Comparison of ENCODE assay signal across 8 mouse cellular contexts in genomic region chr16:57593422-57594157, GRCm38 (mm10). TPM values are rescaled to one million over a fixed set of nuclear protein-coding genes. Genes with fewer than 3 reads are reported as not detected.
DNase-seq lines count a peak whose midpoint lies in the region; ATAC-seq and TF ChIP-seq lines count a peak whose summit lies in the region.

No protein-coding gene starts in this region.

- DNase-seq in liver, embryonic 14.5 days (ENCODE audit: low read depth in 3 of 3, low spot score in 3 of 3), result peak; percentile 20 to 37 (median 26)
- DNase-seq in liver, result no peak
- DNase-seq in MN1 (ENCODE audit: low spot score), result peak; percentile 71
- peak; percentile 33 to 57 for DNase-seq in cerebellum, postnatal 14 days
- DNase-seq in lung, embryonic 14.5 days, result peak; percentile 91
- DNase-seq in right cerebral cortex, postnatal 25 days, result peak; percentile 4
- DNase-seq in ovary, postnatal 10 days (ENCODE audit: low spot score), result no peak

- no peaks in the 10 kb centered on the region for H3K9me3 ChIP-seq in liver, embryonic 14.5 days (ENCODE audit: control insufficient read depth, low read length)
- H3K9me3 ChIP-seq in hindbrain, embryonic 16.5 days (ENCODE audit: control insufficient read depth, low read length), result no peaks in the 10 kb centered on the region
- no peaks in the 10 kb centered on the region for H3K9me3 ChIP-seq in lung, embryonic 14.5 days (ENCODE audit: low read depth, low read length)

- no peak overlapping the region for H3K4me2 ChIP-seq in liver, embryonic 14.5 days (ENCODE audit: low read depth)
- no peak overlapping the region for H3K4me2 ChIP-seq in hindbrain, embryonic 16.5 days (ENCODE audit: low read length)
- H3K4me2 ChIP-seq in lung, embryonic 14.5 days, result no peak overlapping the region

- TF ChIP-seq CTCF in liver, embryonic 14.5 days (IDR thresholded peaks at IDR 0.05; ENCODE audit: low read depth), result peak; percentile 68
- TF ChIP-seq CTCF in lung, embryonic 14.5 days (IDR thresholded peaks at IDR 0.05; ENCODE audit: low read depth), result peak; percentile 81

- H3K27ac ChIP-seq in liver, embryonic 14.5 days, result no peak overlapping the region
- no peak overlapping the region for H3K27ac ChIP-seq in hindbrain, embryonic 16.5 days (ENCODE audit: low read depth, low read length)
- H3K27ac ChIP-seq in lung, embryonic 14.5 days (ENCODE audit: low read depth), result no peak overlapping the region

- TF ChIP-seq EP300 in liver, embryonic 14.5 days (IDR thresholded peaks at IDR 0.05; ENCODE audit: low read depth), result no peak

- no peak overlapping the region for H3K9ac ChIP-seq in liver, embryonic 14.5 days (replicated peaks)
- no peak overlapping the region for H3K9ac ChIP-seq in hindbrain, embryonic 16.5 days (ENCODE audit: low read depth, low read length)
- H3K9ac ChIP-seq in lung, embryonic 14.5 days, result no peak overlapping the region

- 36% methylated on average over 7 of the region's 7 CpGs for WGBS in liver, embryonic 14.5 days (ENCODE audit: insufficient replicate concordance)
- WGBS in hindbrain, embryonic 16.5 days, result 42% methylated on average over 7 of the region's 7 CpGs
- WGBS in lung, embryonic 14.5 days, result 38% methylated on average over 7 of the region's 7 CpGs

- H3K36me3 ChIP-seq in liver, embryonic 14.5 days (replicated peaks; ENCODE audit: control insufficient read depth, insufficient read depth, low read depth), result no peaks in the 10 kb centered on the region
- no peaks in the 10 kb centered on the region for H3K36me3 ChIP-seq in hindbrain, embryonic 16.5 days (ENCODE audit: control insufficient read depth, insufficient read depth, low read length)
- H3K36me3 ChIP-seq in lung, embryonic 14.5 days (ENCODE audit: insufficient read depth), result no peaks in the 10 kb centered on the region

- no peak overlapping the region for H3K4me3 ChIP-seq in liver, embryonic 14.5 days (ENCODE audit: insufficient read depth in 1 of 2, low read depth in 2 of 2, low read length in 2 of 2)
- H3K4me3 ChIP-seq in hindbrain, embryonic 16.5 days (ENCODE audit: low read length), result no peak overlapping the region
- H3K4me3 ChIP-seq in lung, embryonic 14.5 days (ENCODE audit: low read depth, low read length), result no peak overlapping the region

- no peaks in the 10 kb centered on the region for H3K4me1 ChIP-seq in liver, embryonic 14.5 days (replicated peaks; ENCODE audit: control insufficient read depth in 2 of 2, insufficient read depth in 2 of 2, low read length in 1 of 2)
- H3K4me1 ChIP-seq in hindbrain, embryonic 16.5 days (ENCODE audit: control insufficient read depth, insufficient read depth, low read depth, low read length), result no peaks in the 10 kb centered on the region
- H3K4me1 ChIP-seq in lung, embryonic 14.5 days (ENCODE audit: insufficient read depth), result no peaks in the 10 kb centered on the region

- no peaks in the 10 kb centered on the region for H3K27me3 ChIP-seq in liver, embryonic 14.5 days (ENCODE audit: control insufficient read depth, insufficient read depth, low read length)
- no peaks in the 10 kb centered on the region for H3K27me3 ChIP-seq in hindbrain, embryonic 16.5 days (replicated peaks; ENCODE audit: control insufficient read depth, insufficient read depth, low read length)
- no peaks in the 10 kb centered on the region for H3K27me3 ChIP-seq in lung, embryonic 14.5 days (ENCODE audit: insufficient read depth, low read length)

- ATAC-seq in liver, embryonic 14.5 days (ENCODE audit: insufficient read depth), result no peak
- ATAC-seq in hindbrain, embryonic 16.5 days, result peak; percentile 80
- ATAC-seq in lung, embryonic 14.5 days (ENCODE audit: insufficient read depth), result peak; percentile 52; the same call in 1 of the 2 replicates

RNA-seq across cellular contexts. Expression of gene Cmss1, which starts 13.1 kb away (rescaled TPM):
- polyA plus RNA-seq in liver, embryonic 14.5 days (2012; rRNA removed), result 5.8 and 6.0 TPM in 2 replicates
- polyA plus RNA-seq in liver, embryonic 14.5 days (2014; fragmentation: Nextera tagmentation; extraction: Ambion mirVana), result 23.0 and 26.8 TPM in 2 replicates
- 36.0 and 38.4 TPM in 2 replicates for polyA plus RNA-seq in hindbrain, embryonic 16.5 days (2015; fragmentation: Nextera tagmentation; extraction: Ambion mirVana)
- polyA plus RNA-seq in lung, embryonic 14.5 days (2014; fragmentation: Nextera tagmentation; extraction: Ambion mirVana), result 58.0 and 67.9 TPM in 2 replicates

Comparison
In these comparisons a context has a peak if more than half of its experiments do, and no peak if none do; other contexts are left out.
1. DNase-seq: peak in liver, embryonic 14.5 days (3 of 3), MN1 (single experiment), cerebellum, postnatal 14 days (2 of 2), lung, embryonic 14.5 days (single experiment) and right cerebral cortex, postnatal 25 days (single experiment); none in liver (single experiment) and ovary, postnatal 10 days (single experiment).